Mouse (Mus musculus) liver, embryonic 14.5 days (tissue): ENCODE results near the gene Bace1. TPM values are rescaled to one million over a fixed set of nuclear protein-coding genes. Genes with fewer than 3 reads are reported as not detected.

ENCODE experiments used
- ATAC-seq: fragments of 200-750 bp; cut with Nextera tagmentation; 2 replicates; pipeline ENCODE4 v1.8.0; 2017; ENCODE audit warnings: moderate number of reproducible peaks, mild to moderate bottlenecking, moderate library complexity; ENCODE audit not compliant: insufficient read depth
- DNase-seq, 3 experiments: peaks; one replicate each; pipeline ENCODE4 v3.0.0-alpha.2; 2012 to 2013; ENCODE audit warnings: low read depth in 3 of 3, low spot score in 3 of 3
- H3K27ac ChIP-seq: fragments of 300-500 bp; sonication (generic); 2 replicates; pipeline ENCODE4 v1.5.1; 2014; ENCODE audit warnings: moderate library complexity, mild to moderate bottlenecking, control low read depth, inconsistent platforms
- H3K27me3 ChIP-seq: fragments of 300-500 bp; sonication (generic); 2 replicates; pipeline ENCODE4 v1.6.1; 2014; ENCODE audit warnings: mild to moderate bottlenecking, low read length, moderate library complexity; ENCODE audit not compliant: control insufficient read depth, insufficient read depth
- H3K36me3 ChIP-seq: fragments of 300-500 bp; sonication (generic); replicated peaks from 2 replicates; pipeline ENCODE4 v1.6.1; 2014; ENCODE audit warnings: low read depth; ENCODE audit not compliant: control insufficient read depth, insufficient read depth
- H3K4me1 ChIP-seq, 2 experiments: fragments of 200-500 bp in 1 of 2; fragments of 300-500 bp in 1 of 2; sonication (generic) in 1 of 2; replicated peaks; 2 replicates each; pipeline ENCODE4 v1.6.1; 2012 to 2014; ENCODE audit warnings: antibody characterized with exemption in 1 of 2, inconsistent platforms in 1 of 2, low read length in 1 of 2; ENCODE audit not compliant: control insufficient read depth in 2 of 2, insufficient read depth in 2 of 2
- H3K4me2 ChIP-seq: fragments of 300-500 bp; sonication (generic); 2 replicates; pipeline ENCODE4 v1.6.1; 2014; ENCODE audit warnings: low read depth, mild to moderate bottlenecking, control low read depth, moderate library complexity
- H3K4me3 ChIP-seq, 2 experiments: fragments of 200-500 bp in 1 of 2; fragments of 300-500 bp in 1 of 2; sonication (generic) in 1 of 2; 2 replicates each; pipeline ENCODE4 v1.5.1; 2012 to 2014; ENCODE audit warnings: low read depth in 2 of 2, low read length in 2 of 2, mild to moderate bottlenecking in 2 of 2, control low read depth in 1 of 2, inconsistent platforms in 1 of 2, moderate library complexity in 1 of 2; ENCODE audit not compliant: insufficient read depth in 1 of 2
- H3K9ac ChIP-seq: fragments of 300-500 bp; sonication (generic); replicated peaks from 2 replicates; pipeline ENCODE4 v1.6.1; 2014; ENCODE audit warnings: mild to moderate bottlenecking, control low read depth, moderate library complexity
- H3K9me3 ChIP-seq: fragments of 300-500 bp; sonication (generic); 2 replicates; pipeline ENCODE4 v1.6.1; 2016; ENCODE audit warnings: low read length, mixed read lengths; ENCODE audit not compliant: control insufficient read depth
- CTCF ChIP-seq: IDR thresholded peaks from 2 replicates; pipeline ENCODE4 v1.5.1; 2016; ENCODE audit warnings: antibody characterized with exemption, low read depth, control low read depth
- EP300 ChIP-seq: IDR thresholded peaks from 2 replicates; pipeline ENCODE4 v1.6.1; 2016; ENCODE audit warnings: antibody characterized with exemption, low read depth
- WGBS: fragments of 180-500 bp; shearing (Covaris S2); extraction: QIAGEN DNeasy Blood & Tissue Kit; methylation state at CpG from one replicate; pipeline ENCODE4 v1.1.7; 2014; ENCODE audit not compliant: insufficient replicate concordance; 5-methylcytosine and 5-hydroxymethylcytosine counted together
- polyA plus RNA-seq, 2 experiments: library from polyadenylated mRNA; depleted of rRNA in 1 of 2; stranded (reverse) in 1 of 2; unstranded in 1 of 2; fragments of >200 nt; fragmentation: Nextera tagmentation in 1 of 2; extraction: Ambion mirVana in 1 of 2; gene quantifications; 2 replicates each; pipeline versions ENCODE4 v1.2.1 to v1.2.3; 2012 to 2014

The Bace1 gene
- polyA plus RNA-seq, 2 experiments, result 3.1 to 3.6 TPM

- H3K36me3 ChIP-seq, result no peaks in the 10 kb centered on the region
- no peak for TF ChIP-seq CTCF
- no peak for TF ChIP-seq EP300
- WGBS, result 41% methylated on average over 9 of the region's 9 CpGs
- no peak overlapping the region for H3K27ac ChIP-seq
- DNase-seq, result no peak
- H3K27me3 ChIP-seq, result no peaks in the 10 kb centered on the region
- H3K4me3 ChIP-seq, result no peak overlapping the region
- H3K4me1 ChIP-seq, result no peaks in the 10 kb centered on the region
- no peak for ATAC-seq
- no peaks in the 10 kb centered on the region for H3K9me3 ChIP-seq
- no peak overlapping the region for H3K4me2 ChIP-seq
- H3K9ac ChIP-seq, result no peak overlapping the region
Measured at GRCm38 (mm10) chr9:45818406-45819011, 19.9 kb upstream of the Bace1 start.

- ATAC-seq (peak; percentile 52; the same call in 1 of the 2 replicates), DNase-seq (no peak)
- H3K4me2 ChIP-seq, result peak overlapping the region; percentile 91
- 9% methylated on average over 23 of the region's 23 CpGs for WGBS
- no peaks in the 10 kb centered on the region for H3K36me3 ChIP-seq
- no peak for TF ChIP-seq EP300
- H3K9ac ChIP-seq, result peak overlapping the region; percentile 62
- no peak overlapping the region for H3K27ac ChIP-seq
- no peaks in the 10 kb centered on the region for H3K9me3 ChIP-seq
- peaks cover 0 to 3% of the 10 kb centered on the region in 2 experiments; a peak in 2 of 4 replicates for H3K4me1 ChIP-seq
- H3K4me3 ChIP-seq, result peak overlapping the region; percentile 74 to 78
- H3K27me3 ChIP-seq, result no peaks in the 10 kb centered on the region
Measured at GRCm38 (mm10) chr9:45827663-45828290, 10.6 kb upstream of the Bace1 start.

- H3K27me3 ChIP-seq, result no peaks in the 10 kb centered on the region
- H3K9me3 ChIP-seq, result no peaks in the 10 kb centered on the region
- peak within 1 kb of the TSS; percentile 74 to 78 for H3K4me3 ChIP-seq
- peak; percentile 77 to 81 (median 78) for DNase-seq
- no peak for TF ChIP-seq CTCF
- no peak for TF ChIP-seq EP300
- under 1% methylated on average over 31 of the region's 31 CpGs for WGBS
- peak within 1 kb of the TSS; percentile 62 for H3K9ac ChIP-seq
- ATAC-seq, result peak; percentile 95
- no peak within 1 kb of the TSS for H3K27ac ChIP-seq
- H3K36me3 ChIP-seq, result no peaks in the 10 kb centered on the region
- peak within 1 kb of the TSS; percentile 91 for H3K4me2 ChIP-seq
- H3K4me1 ChIP-seq, result peaks cover 0 to 3% of the 10 kb centered on the region in 2 experiments; a peak in 2 of 4 replicates
Measured at GRCm38 (mm10) chr9:45828291-45828963, 10.0 kb upstream of the Bace1 start, which contains the start of gene Cep164. Cep164 (minus strand) TSS chr9:45828691.

GRCm38 (mm10) chr9:45829107-45829506 is 9.3 kb upstream of the Bace1 start:
- Histone ChIP-seq H3K9ac (0 out of 2 replicates have a peak overlapping the region, but pooled peaks have one; percentile 12), H3K27ac (no peak overlapping the region), H3K4me3 (peak overlapping the region; percentile 35 to 78; a peak in 3 of 4 replicates), H3K4me1 (peaks cover 0 to 3% of the 10 kb centered on the region in 2 experiments; a peak in 2 of 4 replicates), H3K4me2 (peak overlapping the region; percentile 91), H3K9me3 (no peaks in the 10 kb centered on the region), H3K36me3 (no peaks in the 10 kb centered on the region), H3K27me3 (no peaks in the 10 kb centered on the region)
- DNase-seq, result peak; percentile 68 to 74 (median 71)
- peak; percentile 52; the same call in 1 of the 2 replicates for ATAC-seq
- 0 out of 2 replicates have a peak, but pooled peaks have one; percentile 20 for TF ChIP-seq EP300
- peak; percentile 95 for TF ChIP-seq CTCF
- WGBS, result 33% methylated on average over 10 of the region's 10 CpGs

GRCm38 (mm10) chr9:45832898-45833297 is 5.5 kb upstream of the Bace1 start:
- H3K4me1 ChIP-seq, result no peaks in the 10 kb centered on the region; a peak in 1 of 4 replicates
- no peak overlapping the region for H3K4me3 ChIP-seq
- TF ChIP-seq EP300, result no peak
- no peaks in the 10 kb centered on the region; the same call in 1 of the 2 replicates for H3K27me3 ChIP-seq
- DNase-seq, result no peak
- no peaks in the 10 kb centered on the region for H3K36me3 ChIP-seq
- no peaks in the 10 kb centered on the region for H3K9me3 ChIP-seq
- WGBS, result 71% methylated on average over 2 of the region's 2 CpGs
- no peak overlapping the region for H3K4me2 ChIP-seq
- no peak overlapping the region for H3K27ac ChIP-seq
- H3K9ac ChIP-seq, result no peak overlapping the region
- ATAC-seq, result no peak
